Mouse (Mus musculus) erythroblast, embryonic 14.5 days (primary cell): ENCODE measurements around the gene Ap3s2.

ENCODE experiments used
- GATA1 ChIP-seq: IDR thresholded peaks from 2 replicates; pipeline ENCODE4 v1.6.1; 2012; ENCODE audit warnings: low read length, inconsistent platforms, mixed read lengths
- TAL1 ChIP-seq: IDR thresholded peaks from 3 replicates; pipeline ENCODE4 v1.6.1; 2012; ENCODE audit warnings: low read length, inconsistent platforms, mixed read lengths

DNA sequence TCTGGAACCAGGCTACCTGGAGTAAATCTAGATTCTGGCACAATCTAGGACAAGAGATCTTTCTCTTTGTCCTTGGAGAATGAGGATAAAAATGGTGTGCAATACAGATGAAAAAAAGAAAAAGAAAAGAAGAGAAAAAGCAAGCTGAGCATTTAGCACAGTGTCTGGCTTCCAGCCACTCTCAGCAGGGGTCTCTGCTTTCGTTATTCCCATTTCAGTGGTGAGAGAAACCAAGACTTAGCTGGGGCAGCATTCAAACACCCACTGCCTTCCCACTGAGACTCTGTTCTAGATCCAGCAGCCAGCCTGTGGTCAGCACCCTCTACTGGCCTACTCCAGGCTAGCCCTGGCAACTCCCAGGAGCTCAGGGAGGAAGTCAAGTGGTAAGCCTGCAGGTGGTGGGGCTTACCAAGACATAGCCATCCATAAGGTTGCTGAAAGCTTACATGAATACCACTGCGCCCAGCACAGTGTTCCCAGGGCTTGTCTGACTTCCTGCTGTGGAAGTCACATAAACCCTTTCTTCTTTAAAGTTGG is 8.1 kb upstream of the Ap3s2 start:
- TF ChIP-seq GATA1 = no peak
- TF ChIP-seq TAL1 = no peak
